Mouse (Mus musculus): ENCODE results near the gene St3gal5. TPM values are rescaled to one million over a fixed set of nuclear protein-coding genes. Genes with fewer than 3 reads are reported as not detected.

St3gal5 gene
- total RNA-seq, 4 experiments from 2014 or later = 60.4 to 74.1 (median 71.4) TPM

GRCm38 (mm10) chr6:72203279-72203678, 105.9 kb downstream of the St3gal5 start:
- no peak for DNase-seq (ENCODE audit: low spot score)

Other genes starting within 250 kb of the St3gal5 start
- gene Ptcd3, start 188.8 kb upstream of the St3gal5 start, total RNA-seq (2022) = 100 to 1,000 TPM; 127 to 157 (median 131) TPM
- gene Polr1a, start 188.5 kb upstream of the St3gal5 start, total RNA-seq (2022) = 10 to 100 TPM; 47.4 to 54.6 (median 49.7) TPM
- gene Atoh8, start 138.0 kb downstream of the St3gal5 start, total RNA-seq (2022) = 10 to 100 TPM in 2 of 4 experiments, 1 to 10 TPM in 2; 9.6 to 10.9 (median 10.1) TPM
- under 1 TPM in 1 of 4 experiments, not detected in 3; 0.23 TPM for gene Sftpb, start 207.0 kb downstream of the St3gal5 start, total RNA-seq (2022)
- 10 to 100 TPM; 14.4 to 20.0 (median 15.2) TPM for gene Usp39, start 247.6 kb downstream of the St3gal5 start, total RNA-seq (2022)
- gene 0610030E20Rik, start 249.7 kb downstream of the St3gal5 start, total RNA-seq (2022) = 10 to 100 TPM in 1 of 4 experiments, 1 to 10 TPM in 3; 7.6 to 10.4 (median 8.0) TPM